Comparison of ENCODE assay signal across 22 mouse cellular contexts in the genomic region with DNA sequence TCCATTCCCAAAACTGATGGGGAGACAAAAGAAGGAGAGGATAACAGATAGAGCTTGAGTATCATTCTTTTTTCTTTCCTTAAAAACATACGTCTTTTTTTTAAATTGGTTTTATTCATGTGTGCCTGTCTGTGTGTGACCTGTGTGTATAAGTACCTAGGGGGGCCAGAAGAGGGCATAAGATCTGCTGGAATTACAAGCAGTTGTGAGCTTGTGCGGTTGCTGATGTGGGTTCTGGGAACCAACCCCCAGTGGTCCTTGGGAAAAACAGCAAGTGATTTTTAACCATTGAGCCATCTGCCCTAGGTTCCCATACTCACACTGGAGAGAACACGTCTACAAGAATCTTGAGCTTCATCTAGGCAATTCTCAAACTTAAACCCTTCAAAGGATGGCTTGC. TPM values are rescaled to one million over a fixed set of nuclear protein-coding genes. Genes with fewer than 3 reads are reported as not detected.
A peak's percentile ranks its signal among the peaks of the same experiment; 100 is the strongest.
DNase-seq lines count a peak whose midpoint lies in the region; ATAC-seq and TF ChIP-seq lines count a peak whose summit lies in the region.
"Had no signal": no experiment of that assay in that cellular context is flagged by ENCODE, and none has a peak within 500 bp of the region (broad histone marks: within the 10 kb centered on the region; RNA-seq: fewer than 3 reads in every experiment).

No protein-coding gene starts in this region.

- dilution Hi-C loops in CH12.LX (cut with MboI; ENCODE audit: extremely low pct_ligation_motif_present, extremely low pct_unique_long_range_greater_than_20kb, low sequenced_read_pairs): no loop called here

- peaks cover 12% of the 10 kb centered on the region; the same call in 1 of the 2 replicates for H3K36me3 ChIP-seq in forebrain, postnatal 0 days (ENCODE audit: insufficient read depth)
- H3K36me3 ChIP-seq in forebrain, embryonic 14.5 days (ENCODE audit: control insufficient read depth, insufficient read depth, low read length): peaks cover 10% of the 10 kb centered on the region; the same call in 1 of the 2 replicates
- H3K36me3 ChIP-seq in liver, postnatal 0 days (replicated peaks; ENCODE audit: insufficient read depth, low read length): peaks cover 8% of the 10 kb centered on the region; the same call in 1 of the 2 replicates
- no peaks in the 10 kb centered on the region; the same call in 1 of the 2 replicates for H3K36me3 ChIP-seq in liver, embryonic 11.5 days (ENCODE audit: control insufficient read depth, insufficient read depth, low read length)
- H3K36me3 ChIP-seq in CH12.LX (replicated peaks in 1 of 2; ENCODE audit: control insufficient read depth in 1 of 2, insufficient read depth in 1 of 2, low read length in 1 of 2): peaks cover 27 to 85% of the 10 kb centered on the region in 2 experiments

- in situ Hi-C loops in CH12.LX (cut with MboI; ENCODE audit: low pct_ligation_motif_present, low pct_unique_long_range_greater_than_20kb, low sequenced_read_pairs): no loop called here

- 0 out of 2 replicates have a peak, but pooled peaks have one; percentile 39 for TF ChIP-seq CTCF in forebrain, postnatal 0 days (IDR thresholded peaks at IDR 0.05; ENCODE audit: low read depth)
- peak; percentile 32; the same call in 1 of the 2 replicates for TF ChIP-seq CTCF in liver, postnatal 0 days (IDR thresholded peaks at IDR 0.05; ENCODE audit: low read depth)
- TF ChIP-seq CTCF in CH12.LX (conservative IDR thresholded peaks at IDR 0.05 in 1 of 2, IDR thresholded peaks at IDR 0.05 in 1 of 2; ENCODE audit: low read depth in 2 of 2, low read length in 2 of 2): peak in 1 of 2 experiments; percentile 23; a peak in 1 of 4 replicates

- no peaks in the 10 kb centered on the region for H3K27me3 ChIP-seq in forebrain, postnatal 0 days (ENCODE audit: insufficient read depth, low read length)
- H3K27me3 ChIP-seq in forebrain, embryonic 14.5 days (replicated peaks; ENCODE audit: control insufficient read depth, insufficient read depth, low read length): no peaks in the 10 kb centered on the region
- H3K27me3 ChIP-seq in liver, postnatal 0 days (ENCODE audit: insufficient read depth, low read length): no peaks in the 10 kb centered on the region
- no peaks in the 10 kb centered on the region for H3K27me3 ChIP-seq in liver, embryonic 11.5 days (replicated peaks; ENCODE audit: control insufficient read depth, insufficient read depth, low read length)
- no peaks in the 10 kb centered on the region for H3K27me3 ChIP-seq in CH12.LX (replicated peaks)
- H3K27me3 ChIP-seq: heart, embryonic 12.5 days; hindbrain, embryonic 12.5 days; limb, embryonic 12.5 days; liver, embryonic 15.5 days; Patski; stomach, embryonic 15.5 days had no signal

- H3K4me2 ChIP-seq in forebrain, postnatal 0 days (ENCODE audit: low read depth): no peak overlapping the region
- H3K4me2 ChIP-seq in forebrain, embryonic 14.5 days (ENCODE audit: low read length): no peak overlapping the region
- H3K4me2 ChIP-seq in liver, postnatal 0 days (ENCODE audit: low read depth, low read length): no peak overlapping the region
- H3K4me2 ChIP-seq in liver, embryonic 11.5 days: no peak overlapping the region
- no peak overlapping the region for H3K4me2 ChIP-seq in CH12.LX (ENCODE audit: insufficient read depth, low read depth, poor library complexity, severe bottlenecking)
- H3K4me2 ChIP-seq: heart, embryonic 12.5 days; hindbrain, embryonic 12.5 days; limb, embryonic 12.5 days; liver, embryonic 15.5 days; stomach, embryonic 15.5 days had no signal

- H3K79me2 ChIP-seq in CH12.LX (replicated peaks; ENCODE audit: control insufficient read depth, extremely low read depth, insufficient read depth, poor library complexity, severe bottlenecking): no peaks in the 10 kb centered on the region

- no peak for TF ChIP-seq EP300 in liver, postnatal 0 days (IDR thresholded peaks at IDR 0.05; ENCODE audit: low read depth)
- no peak for TF ChIP-seq EP300 in CH12.LX (IDR thresholded peaks at IDR 0.05; ENCODE audit: low read length)

- 67% methylated on average over 3 of the region's 3 CpGs for WGBS in forebrain, postnatal 0 days
- 79% methylated on average over 3 of the region's 3 CpGs for WGBS in forebrain, embryonic 14.5 days
- 77% methylated on average over 3 of the region's 3 CpGs for WGBS in liver, postnatal 0 days (ENCODE audit: insufficient replicate concordance)
- 68% methylated on average over 3 of the region's 3 CpGs for WGBS in liver, embryonic 11.5 days

- no peak for DNase-seq in forebrain, postnatal 0 days
- DNase-seq in forebrain, embryonic 14.5 days (ENCODE audit: low spot score): no peak
- no peak for DNase-seq in liver, postnatal 0 days
- DNase-seq in liver, embryonic 11.5 days (ENCODE audit: low spot score): no peak
- DNase-seq in CH12.LX (ENCODE audit: extremely low read depth): peak; percentile 11
- peak; percentile 37 for DNase-seq in retina, postnatal 1 day
- DNase-seq in urinary bladder, postnatal 14 days (ENCODE audit: low spot score): no peak
- DNase-seq: adrenal gland, postnatal 36 days; B cell, adult 2 months; cerebellum, adult 11-12 months; cerebellum, postnatal 14 days; embryo, embryonic 11 days; gastrocnemius, adult 2 months; heart, postnatal 14 days; kidney, adult 11 months; thymus, adult 2 months had no signal

- no peak for TF ChIP-seq RAD21 in CH12.LX (IDR thresholded peaks at IDR 0.05; ENCODE audit: low read depth, low read length)

- H3K4me1 ChIP-seq in forebrain, postnatal 0 days (ENCODE audit: insufficient read depth): peaks cover 10% of the 10 kb centered on the region
- H3K4me1 ChIP-seq in forebrain, embryonic 14.5 days (ENCODE audit: control insufficient read depth, insufficient read depth, low read length): peaks cover 16% of the 10 kb centered on the region
- no peaks in the 10 kb centered on the region for H3K4me1 ChIP-seq in liver, postnatal 0 days (ENCODE audit: insufficient read depth)
- no peaks in the 10 kb centered on the region for H3K4me1 ChIP-seq in liver, embryonic 11.5 days (replicated peaks; ENCODE audit: control insufficient read depth, insufficient read depth, low read length)
- peaks cover 0 to 7% of the 10 kb centered on the region in 2 experiments; a peak in 1 of 4 replicates for H3K4me1 ChIP-seq in CH12.LX (ENCODE audit: control insufficient read depth in 1 of 2, insufficient read depth in 2 of 2)

- no peaks in the 10 kb centered on the region for H3K9me3 ChIP-seq in forebrain, postnatal 0 days (ENCODE audit: low read length)
- no peaks in the 10 kb centered on the region for H3K9me3 ChIP-seq in forebrain, embryonic 14.5 days (replicated peaks; ENCODE audit: control insufficient read depth, low read length)
- no peaks in the 10 kb centered on the region for H3K9me3 ChIP-seq in liver, postnatal 0 days (ENCODE audit: low read length)
- H3K9me3 ChIP-seq in liver, embryonic 11.5 days (ENCODE audit: control insufficient read depth, low read length): no peaks in the 10 kb centered on the region
- H3K9me3 ChIP-seq in CH12.LX (replicated peaks; ENCODE audit: low read length): no peaks in the 10 kb centered on the region
- H3K9me3 ChIP-seq: heart, embryonic 12.5 days; hindbrain, embryonic 12.5 days; limb, embryonic 12.5 days; liver, embryonic 15.5 days; stomach, embryonic 15.5 days had no signal

- no peak overlapping the region for H3K4me3 ChIP-seq in forebrain, postnatal 0 days (ENCODE audit: low read depth, low read length)
- no peak overlapping the region for H3K4me3 ChIP-seq in forebrain, embryonic 14.5 days (ENCODE audit: low read depth, low read length)
- no peak overlapping the region for H3K4me3 ChIP-seq in liver, postnatal 0 days (ENCODE audit: low read depth, low read length)
- no peak overlapping the region for H3K4me3 ChIP-seq in liver, embryonic 11.5 days (ENCODE audit: low read depth, low read length)
- H3K4me3 ChIP-seq in CH12.LX (replicated peaks in 1 of 3; ENCODE audit: low read depth in 2 of 3, low read length in 2 of 3, poor library complexity in 1 of 3): no peak overlapping the region
- H3K4me3 ChIP-seq: gastrocnemius, adult 2 months; heart, embryonic 12.5 days; hindbrain, embryonic 12.5 days; limb, embryonic 12.5 days; liver, embryonic 15.5 days; stomach, embryonic 15.5 days had no signal

- no peak for ATAC-seq in forebrain, postnatal 0 days
- ATAC-seq in forebrain, embryonic 14.5 days: no peak
- no peak for ATAC-seq in liver, postnatal 0 days
- no peak for ATAC-seq in liver, embryonic 11.5 days (replicated peaks; ENCODE audit: low FRiP score)
- ATAC-seq: Patski had no signal

- TF ChIP-seq POLR2A in CH12.LX (IDR thresholded peaks at IDR 0.05; ENCODE audit: low read depth, low read length): no peak

- no peak overlapping the region for H3K9ac ChIP-seq in forebrain, postnatal 0 days
- H3K9ac ChIP-seq in forebrain, embryonic 14.5 days (ENCODE audit: low read length): no peak overlapping the region
- H3K9ac ChIP-seq in liver, postnatal 0 days (replicated peaks): no peak overlapping the region
- H3K9ac ChIP-seq in liver, embryonic 11.5 days (ENCODE audit: low read depth, low read length): no peak overlapping the region
- H3K9ac ChIP-seq in CH12.LX (ENCODE audit: insufficient read depth, low read depth): no peak overlapping the region
- H3K9ac ChIP-seq: heart, embryonic 12.5 days; hindbrain, embryonic 12.5 days; limb, embryonic 12.5 days; liver, embryonic 15.5 days; stomach, embryonic 15.5 days had no signal

- no peak overlapping the region for H3K27ac ChIP-seq in forebrain, postnatal 0 days (ENCODE audit: low read depth, low read length)
- no peak overlapping the region for H3K27ac ChIP-seq in forebrain, embryonic 14.5 days (ENCODE audit: low read depth, low read length)
- H3K27ac ChIP-seq in liver, postnatal 0 days (ENCODE audit: low read depth): no peak overlapping the region
- H3K27ac ChIP-seq in liver, embryonic 11.5 days (ENCODE audit: low read depth, low read length): no peak overlapping the region
- no peak overlapping the region for H3K27ac ChIP-seq in CH12.LX (ENCODE audit: insufficient read depth, low read depth)
- H3K27ac ChIP-seq: gastrocnemius, adult 2 months; limb, embryonic 12.5 days; liver, embryonic 15.5 days; stomach, embryonic 15.5 days had no signal

RNA-seq across cellular contexts. Expression of gene Cep164, which starts 31.2 kb away (rescaled TPM):
- 16.3 and 22.0 TPM in 2 replicates for total RNA-seq in forebrain, postnatal 0 days (2014; rRNA removed)
- polyA plus RNA-seq in forebrain, postnatal 0 days (2015; fragmentation: Nextera tagmentation; extraction: Ambion mirVana): 7.3 and 10.4 TPM in 2 replicates
- 7.7 and 8.9 TPM in 2 replicates for polyA plus RNA-seq in forebrain, embryonic 14.5 days (2014; fragmentation: Nextera tagmentation; extraction: Ambion mirVana)
- 6.1 and 6.6 TPM in 2 replicates for polyA plus RNA-seq in liver, postnatal 0 days (2015; fragmentation: Nextera tagmentation; extraction: Ambion mirVana)
- polyA plus RNA-seq in liver, embryonic 11.5 days (2014; fragmentation: Nextera tagmentation; extraction: Ambion mirVana): 10.3 and 12.9 TPM in 2 replicates
- total RNA-seq in CH12.LX (2012; rRNA removed) (18.1 and 22.7 TPM in 2 replicates), CH12.LX (2014; rRNA removed) (14.2 and 14.8 TPM in 2 replicates)
- 21.7 and 22.6 TPM in 2 replicates for polyA plus RNA-seq in CH12.LX (2012; ENCODE audit: insufficient read length, low read depth)

RNA-seq across cellular contexts. Expression of gene Bace1, which starts 41.1 kb away (rescaled TPM):
- total RNA-seq in forebrain, postnatal 0 days (2014; rRNA removed): 40.9 and 48.5 TPM in 2 replicates
- polyA plus RNA-seq in forebrain, postnatal 0 days (2015; fragmentation: Nextera tagmentation; extraction: Ambion mirVana): 25.1 and 39.1 TPM in 2 replicates
- 26.7 and 35.9 TPM in 2 replicates for polyA plus RNA-seq in forebrain, embryonic 14.5 days (2014; fragmentation: Nextera tagmentation; extraction: Ambion mirVana)
- polyA plus RNA-seq in liver, postnatal 0 days (2015; fragmentation: Nextera tagmentation; extraction: Ambion mirVana): 8.3 and 10.7 TPM in 2 replicates
- polyA plus RNA-seq in liver, embryonic 11.5 days (2014; fragmentation: Nextera tagmentation; extraction: Ambion mirVana): 12.9 and 14.6 TPM in 2 replicates
- 0.30 and 0.34 TPM in 2 replicates for total RNA-seq in CH12.LX (2012; rRNA removed)
- total RNA-seq in CH12.LX (2014; rRNA removed): not detected in 2 replicates
- 1.5 and 1.8 TPM in 2 replicates for polyA plus RNA-seq in CH12.LX (2012; ENCODE audit: insufficient read length, low read depth)

Comparison
In these comparisons a context has a peak if more than half of its experiments do, and no peak if none do; other contexts are left out.
1. DNase-seq: peak in CH12.LX (single experiment) and retina, postnatal 1 day (single experiment); none in forebrain, postnatal 0 days (single experiment), forebrain, embryonic 14.5 days (single experiment), liver, postnatal 0 days (single experiment), liver, embryonic 11.5 days (single experiment) and urinary bladder, postnatal 14 days (single experiment).